26 mouse cellular contexts compared by ENCODE assay signal in genomic region chr3:27140101-27140500, GRCm38 (mm10).
"Had no signal": no experiment of that assay in that cellular context is flagged by ENCODE, and none has a peak within 500 bp of the region (broad histone marks: within the 10 kb centered on the region; RNA-seq: fewer than 3 reads in every experiment).

No protein-coding gene starts in this region.

- ATAC-seq: forebrain, embryonic 13.5 days; forebrain, embryonic 14.5 days; forebrain, embryonic 15.5 days; forebrain, embryonic 16.5 days; forebrain, postnatal 0 days had no signal

- H3K27me3 ChIP-seq: embryonic facial prominence, embryonic 12.5 days; embryonic facial prominence, embryonic 13.5 days; embryonic facial prominence, embryonic 15.5 days; forebrain, embryonic 12.5 days; forebrain, embryonic 13.5 days; forebrain, embryonic 15.5 days had no signal

- DNase-seq: cerebellum, adult 9-11 months; cerebellum, postnatal 10 days; cerebellum, postnatal 14 days; cerebellum, postnatal 25 days; cerebellum, postnatal 36 days; embryo, embryonic 11 days; forebrain, postnatal 0 days; gastrocnemius, adult 2 months; gastrocnemius, postnatal 10 days; gastrocnemius, postnatal 14 days; gastrocnemius, postnatal 25 days; gastrocnemius, postnatal 36 days; heart, adult 11 months; heart, adult 18-20 months; heart, adult 2 months had no signal

- H3K9me3 ChIP-seq: embryonic facial prominence, embryonic 10.5 days; embryonic facial prominence, embryonic 12.5 days; embryonic facial prominence, embryonic 13.5 days; embryonic facial prominence, embryonic 15.5 days; forebrain, embryonic 10.5 days; forebrain, embryonic 12.5 days; forebrain, embryonic 13.5 days; forebrain, embryonic 15.5 days had no signal

- H3K4me1 ChIP-seq: embryonic facial prominence, embryonic 10.5 days; embryonic facial prominence, embryonic 12.5 days; embryonic facial prominence, embryonic 13.5 days; embryonic facial prominence, embryonic 15.5 days; forebrain, embryonic 10.5 days; forebrain, embryonic 12.5 days; forebrain, embryonic 13.5 days; forebrain, embryonic 15.5 days had no signal

- H3K27ac ChIP-seq: embryonic facial prominence, embryonic 10.5 days; embryonic facial prominence, embryonic 12.5 days; embryonic facial prominence, embryonic 13.5 days; embryonic facial prominence, embryonic 15.5 days; forebrain, embryonic 10.5 days; forebrain, embryonic 12.5 days; forebrain, embryonic 13.5 days; forebrain, embryonic 15.5 days; gastrocnemius, adult 2 months; heart, adult 2 months had no signal

- H3K4me3 ChIP-seq: embryonic facial prominence, embryonic 10.5 days; embryonic facial prominence, embryonic 12.5 days; embryonic facial prominence, embryonic 13.5 days; embryonic facial prominence, embryonic 15.5 days; erythroblast, embryonic 14.5 days; forebrain, embryonic 10.5 days; forebrain, embryonic 12.5 days; forebrain, embryonic 13.5 days; forebrain, embryonic 15.5 days; gastrocnemius, adult 2 months; heart, adult 2 months had no signal
